Mouse (Mus musculus) cerebellum, adult 2 months (tissue): ENCODE measurements around the gene Psd. TPM values are rescaled to one million over a fixed set of nuclear protein-coding genes. Genes with fewer than 3 reads are reported as not detected.

Experiments used
- DNase-seq, 2 experiments: peaks; one replicate each; pipeline ENCODE4 v3.0.0; 2021
- H3K27ac ChIP-seq: fragments of 200-500 bp; 2 replicates; pipeline ENCODE4 v1.5.1; 2012; ENCODE audit warnings: low read length, control low read depth, inconsistent platforms; ENCODE audit not compliant: insufficient read depth
- H3K27me3 ChIP-seq: fragments of 200-500 bp; 2 replicates; pipeline ENCODE4 v1.6.1; 2012; ENCODE audit warnings: inconsistent platforms, mild to moderate bottlenecking, low read length, moderate library complexity; ENCODE audit not compliant: control insufficient read depth, insufficient read depth
- H3K4me1 ChIP-seq: fragments of 200-500 bp; 2 replicates; pipeline ENCODE4 v1.6.1; 2011; ENCODE audit warnings: low read length; ENCODE audit not compliant: control insufficient read depth, insufficient read depth
- H3K4me3 ChIP-seq: fragments of 200-500 bp; replicated peaks from 2 replicates; pipeline ENCODE3; 2011; ENCODE audit warnings: mild to moderate bottlenecking, low read depth, low read length, control low read depth; ENCODE audit not compliant: insufficient read depth
- CTCF ChIP-seq: fragments of 200-500 bp; IDR thresholded peaks from 2 replicates; pipeline ENCODE4 v1.5.1; 2011; ENCODE audit warnings: low read depth, mild to moderate bottlenecking, control low read depth, low read length, moderate library complexity, borderline replicate concordance; ENCODE audit not compliant: insufficient read depth
- POLR2A ChIP-seq: fragments of 200-500 bp; IDR thresholded peaks from 2 replicates; pipeline ENCODE4 v1.6.1; 2011; ENCODE audit warnings: low read length, control low read depth, borderline replicate concordance; ENCODE audit not compliant: insufficient read depth
- WGBS: fragments of 180-500 bp; shearing (Covaris S2); methylation state at CpG from one replicate; pipeline ENCODE4 v1.1.7; 2018; 5-methylcytosine and 5-hydroxymethylcytosine counted together
- polyA plus RNA-seq: library from polyadenylated mRNA; depleted of rRNA; stranded (reverse); fragments of >200 nt; gene quantifications from 2 replicates; pipeline ENCODE4 v1.2.3, GENCODE M21; 2012

Gene Psd
- polyA plus RNA-seq, 1 experiment: 194 TPM

GRCm38 (mm10) chr19:46362104-46362503 lies 35.1 kb upstream of the Psd start:
- Histone ChIP-seq H3K27ac (no peak overlapping the region), H3K4me1 (no peaks in the 10 kb centered on the region), H3K4me3 (no peak overlapping the region), H3K27me3 (no peaks in the 10 kb centered on the region)
- TF ChIP-seq POLR2A (no peak), CTCF (no peak)
- DNase-seq: peak in 1 of 2 experiments; percentile 16
- WGBS: 21% methylated on average over 8 of the region's 8 CpGs

GRCm38 (mm10) chr19:46358381-46358780 lies 31.4 kb upstream of the Psd start:
- Histone ChIP-seq H3K27ac (no peak overlapping the region), H3K4me3 (no peak overlapping the region), H3K4me1 (no peaks in the 10 kb centered on the region), H3K27me3 (no peaks in the 10 kb centered on the region)
- DNase-seq: no peak
- TF ChIP-seq CTCF: no peak
- no peak for TF ChIP-seq POLR2A
- 78% methylated on average over 4 of the region's 4 CpGs for WGBS

- Histone ChIP-seq H3K4me3 (peak overlapping the region; percentile 83), H3K27me3 (no peaks in the 10 kb centered on the region), H3K27ac (peak overlapping the region; percentile 43; the same call in 1 of the 2 replicates), H3K4me1 (no peaks in the 10 kb centered on the region)
- 40% methylated on average over 25 of the region's 25 CpGs for WGBS
- no peak for TF ChIP-seq POLR2A
- TF ChIP-seq CTCF: no peak
- peak in 1 of 2 experiments; percentile 23 for DNase-seq
Observed at GRCm38 (mm10) chr19:46357344-46358280, 30.7 kb upstream of the Psd start.

DNA sequence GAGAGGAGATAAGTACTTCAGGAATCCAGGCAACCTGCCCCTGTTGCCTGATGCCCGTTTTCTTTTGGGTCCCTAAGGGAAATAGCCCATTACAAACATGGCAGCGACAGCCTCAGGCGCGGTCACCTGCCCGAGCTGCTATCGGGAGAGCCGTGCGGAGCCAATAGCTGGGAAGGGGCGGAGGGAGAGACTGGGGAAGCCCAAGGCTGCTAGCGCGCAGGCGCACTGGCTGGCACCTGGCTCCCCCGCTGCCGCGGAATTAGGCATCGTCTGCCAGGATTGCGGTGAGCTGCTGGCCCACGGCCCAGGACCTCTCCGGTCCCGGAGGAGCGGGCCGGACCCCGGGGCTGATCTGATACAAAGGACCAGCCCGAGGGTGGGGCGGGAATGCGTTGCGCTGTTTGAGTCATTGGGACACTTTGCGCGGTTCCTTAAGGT lies 29.8 kb upstream of the Psd start:
- Histone ChIP-seq H3K27me3 (no peaks in the 10 kb centered on the region), H3K27ac (peak overlapping the region; percentile 43), H3K4me3 (peak overlapping the region; percentile 83), H3K4me1 (no peaks in the 10 kb centered on the region)
- peak; percentile 94 to 96 for DNase-seq
- under 1% methylated on average over 29 of the region's 29 CpGs for WGBS
- TF ChIP-seq CTCF (no peak), POLR2A (peak; percentile 54; the same call in 1 of the 2 replicates)

DNA sequence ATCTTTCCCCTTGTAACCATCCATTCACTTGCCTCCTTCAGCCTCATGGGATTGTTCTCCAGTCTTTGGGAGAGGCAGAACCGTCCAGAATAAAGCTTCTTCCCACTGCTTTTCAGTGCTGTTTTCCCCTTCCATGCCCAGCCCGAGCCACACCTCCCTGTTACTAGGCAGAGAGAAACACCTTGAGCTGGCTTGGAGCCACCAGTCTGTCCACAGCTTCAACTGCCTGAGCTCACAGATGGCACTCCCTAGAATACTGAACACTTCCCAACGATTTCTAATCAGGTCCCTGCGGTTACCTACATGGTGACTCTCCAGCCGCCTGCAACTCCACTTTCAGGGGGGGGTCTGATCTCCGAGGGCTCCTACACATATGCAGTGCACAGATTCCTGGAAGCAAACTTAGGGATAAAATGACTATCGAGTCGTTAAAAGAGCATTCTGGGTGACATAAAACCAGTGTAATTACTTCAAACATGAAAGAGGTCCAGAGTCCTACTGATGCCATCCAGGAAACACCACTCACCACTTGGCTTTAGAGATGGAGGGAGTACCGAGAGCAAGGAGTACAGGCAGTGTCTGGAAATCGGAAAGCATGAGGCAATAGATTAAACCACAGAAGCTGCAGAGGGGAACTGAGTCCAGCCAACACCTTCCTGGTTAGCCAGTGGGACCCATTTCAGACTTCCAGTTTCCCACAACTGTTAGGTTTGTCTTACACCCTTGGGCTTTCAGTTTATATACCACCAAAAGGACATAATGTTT lies 23.4 kb upstream of the Psd start, which contains the start of gene 2310034G01Rik:
Gene 2310034G01Rik (minus strand): TSS at position 135 of the 765 bp plus-strand sequence.
- TF ChIP-seq POLR2A: no peak
- TF ChIP-seq CTCF: no peak
- peaks cover 5% of the 10 kb centered on the region for H3K4me1 ChIP-seq
- H3K27me3 ChIP-seq: no peaks in the 10 kb centered on the region
- peak within 1 kb of the TSS; percentile 61 for H3K27ac ChIP-seq
- DNase-seq: peak in 1 of 2 experiments; percentile 65
- H3K4me3 ChIP-seq: peak within 1 kb of the TSS; percentile 74
- WGBS: 23% methylated on average over 10 of the region's 10 CpGs

DNA sequence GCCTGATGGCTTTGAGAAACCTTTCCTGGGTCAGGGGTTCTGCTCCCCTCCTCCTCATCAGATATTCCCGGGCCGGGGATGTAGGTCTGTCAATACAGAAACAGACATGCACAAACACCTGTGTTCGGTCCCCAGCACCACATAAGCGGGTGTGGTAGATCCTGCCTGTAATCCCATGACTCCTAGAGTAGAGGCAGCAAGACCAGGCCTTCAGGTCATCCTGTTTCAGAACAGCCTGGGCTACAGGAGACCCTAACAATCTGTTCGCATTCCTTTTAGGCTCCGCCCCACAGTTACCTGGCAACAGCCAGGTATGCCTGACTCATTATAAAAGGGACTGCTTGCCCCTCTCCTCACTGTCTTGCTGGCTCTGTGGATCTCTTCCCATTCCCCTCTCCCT lies 22.6 kb upstream of the Psd start:
- H3K27me3 ChIP-seq: no peaks in the 10 kb centered on the region
- peak overlapping the region; percentile 61; the same call in 1 of the 2 replicates for H3K27ac ChIP-seq
- H3K4me1 ChIP-seq: peaks cover 5% of the 10 kb centered on the region
- WGBS: 28% methylated on average over 6 of the region's 6 CpGs
- peak overlapping the region; percentile 74 for H3K4me3 ChIP-seq
- no peak for TF ChIP-seq CTCF
- TF ChIP-seq POLR2A: no peak
- no peak for DNase-seq

GRCm38 (mm10) chr19:46348761-46349458 lies 22.0 kb upstream of the Psd start:
- TF ChIP-seq CTCF: no peak
- TF ChIP-seq POLR2A: peak; percentile 89
- under 1% methylated on average over 77 of the region's 78 CpGs for WGBS

More at GRCm38 (mm10) chr19:46348761-46349458, 22.0 kb upstream of the Psd start:
- peak overlapping the region; percentile 74 for H3K4me3 ChIP-seq
- peak; percentile 92 to 94 for DNase-seq
- H3K4me1 ChIP-seq: peaks cover 5% of the 10 kb centered on the region
- H3K27me3 ChIP-seq: no peaks in the 10 kb centered on the region
- H3K27ac ChIP-seq: peak overlapping the region; percentile 97
